13 mouse cellular contexts compared by ENCODE assay signal in genomic region chr11:43563654-43564244, GRCm38 (mm10). TPM values are rescaled to one million over a fixed set of nuclear protein-coding genes. Genes with fewer than 3 reads are reported as not detected.
DNase-seq lines count a peak whose midpoint lies in the region; ATAC-seq and TF ChIP-seq lines count a peak whose summit lies in the region.
"Had no signal": no experiment of that assay in that cellular context is flagged by ENCODE, and none has a peak within 500 bp of the region (broad histone marks: within the 10 kb centered on the region; RNA-seq: fewer than 3 reads in every experiment).

No protein-coding gene starts in this region.

- WGBS in heart, embryonic 12.5 days, result 58% methylated on average over 10 of the region's 10 CpGs
- WGBS in lung, embryonic 16.5 days, result 44% methylated on average over 10 of the region's 10 CpGs
- WGBS in limb, embryonic 13.5 days, result 58% methylated on average over 10 of the region's 10 CpGs
- WGBS in stomach, postnatal 0 days, result 43% methylated on average over 10 of the region's 10 CpGs

- no peaks in the 10 kb centered on the region for H3K27me3 ChIP-seq in heart, embryonic 12.5 days (replicated peaks)
- H3K27me3 ChIP-seq in lung, embryonic 16.5 days (ENCODE audit: control insufficient read depth, insufficient read depth, low read depth, low read length), result no peaks in the 10 kb centered on the region
- no peaks in the 10 kb centered on the region for H3K27me3 ChIP-seq in limb, embryonic 13.5 days
- H3K27me3 ChIP-seq in stomach, postnatal 0 days (ENCODE audit: control insufficient read depth, insufficient read depth, low read length), result no peaks in the 10 kb centered on the region

- H3K4me1 ChIP-seq in heart, embryonic 12.5 days (replicated peaks), result peaks cover 83% of the 10 kb centered on the region
- H3K4me1 ChIP-seq in lung, embryonic 16.5 days (replicated peaks; ENCODE audit: control insufficient read depth, insufficient read depth, low read length), result peaks cover 28% of the 10 kb centered on the region
- H3K4me1 ChIP-seq in limb, embryonic 13.5 days, result peaks cover 27% of the 10 kb centered on the region
- no peaks in the 10 kb centered on the region for H3K4me1 ChIP-seq in stomach, postnatal 0 days (replicated peaks; ENCODE audit: control insufficient read depth, insufficient read depth)

- H3K9me3 ChIP-seq in heart, embryonic 12.5 days (replicated peaks), result no peaks in the 10 kb centered on the region
- H3K9me3 ChIP-seq in lung, embryonic 16.5 days (ENCODE audit: control insufficient read depth, low read length), result no peaks in the 10 kb centered on the region
- H3K9me3 ChIP-seq in limb, embryonic 13.5 days, result no peaks in the 10 kb centered on the region
- H3K9me3 ChIP-seq in stomach, postnatal 0 days (ENCODE audit: control insufficient read depth, low read length), result no peaks in the 10 kb centered on the region
- H3K9me3 ChIP-seq: G1E had no signal

- no peak overlapping the region for H3K4me2 ChIP-seq in heart, embryonic 12.5 days
- no peak overlapping the region for H3K4me2 ChIP-seq in lung, embryonic 16.5 days (ENCODE audit: low read depth, low read length)
- no peak overlapping the region for H3K4me2 ChIP-seq in limb, embryonic 13.5 days (replicated peaks)
- H3K4me2 ChIP-seq in stomach, postnatal 0 days (replicated peaks; ENCODE audit: low read depth), result no peak overlapping the region

- H3K27ac ChIP-seq in heart, embryonic 12.5 days (ENCODE audit: poor library complexity, severe bottlenecking), result peak overlapping the region; percentile 48
- H3K27ac ChIP-seq in lung, embryonic 16.5 days (ENCODE audit: low read length), result peak overlapping the region; percentile 73
- 0 out of 2 replicates have a peak overlapping the region, but pooled peaks have one; percentile 16 for H3K27ac ChIP-seq in limb, embryonic 13.5 days
- H3K27ac ChIP-seq in stomach, postnatal 0 days (replicated peaks), result no peak overlapping the region
- H3K27ac ChIP-seq: macrophage had no signal

- no peak overlapping the region for H3K4me3 ChIP-seq in heart, embryonic 12.5 days
- H3K4me3 ChIP-seq in lung, embryonic 16.5 days (ENCODE audit: low read length), result no peak overlapping the region
- no peak overlapping the region for H3K4me3 ChIP-seq in limb, embryonic 13.5 days
- H3K4me3 ChIP-seq in stomach, postnatal 0 days (ENCODE audit: low read depth, low read length), result no peak overlapping the region

- DNase-seq in heart, adult 11 months, result no peak
- no peak for DNase-seq in lung, postnatal 25 days (ENCODE audit: low spot score)
- DNase-seq in stomach, postnatal 0 days (ENCODE audit: low spot score), result peak; percentile 53
- DNase-seq in thymus, postnatal 14 days, result no peak
- DNase-seq in urinary bladder, adult 18-20 months (ENCODE audit: low spot score in 2 of 2), result no peak
- DNase-seq: spleen, adult 18-20 months; thymus, postnatal 25 days had no signal

- no peak overlapping the region for H3K9ac ChIP-seq in heart, embryonic 12.5 days
- H3K9ac ChIP-seq in lung, embryonic 16.5 days (ENCODE audit: low read length), result no peak overlapping the region; the same call in 1 of the 2 replicates
- no peak overlapping the region for H3K9ac ChIP-seq in limb, embryonic 13.5 days
- no peak overlapping the region for H3K9ac ChIP-seq in stomach, postnatal 0 days (ENCODE audit: low read length)

- ATAC-seq in heart, embryonic 12.5 days (ENCODE audit: insufficient number of reproducible peaks, low FRiP score), result 0 out of 2 replicates have a peak, but pooled peaks have one; percentile 24
- peak; percentile 64; the same call in 1 of the 2 replicates for ATAC-seq in lung, embryonic 16.5 days (ENCODE audit: low read depth)
- 0 out of 2 replicates have a peak, but pooled peaks have one; percentile 30 for ATAC-seq in limb, embryonic 13.5 days (ENCODE audit: low FRiP score, low read depth)
- ATAC-seq in stomach, postnatal 0 days (ENCODE audit: low FRiP score, low TSS enrichment), result peak; percentile 84

- TF ChIP-seq EP300 in stomach, postnatal 0 days (optimal IDR thresholded peaks at IDR 0.05), result no peak

- H3K36me3 ChIP-seq in heart, embryonic 12.5 days, result peaks cover 12% of the 10 kb centered on the region
- peaks cover 4% of the 10 kb centered on the region; the same call in 1 of the 2 replicates for H3K36me3 ChIP-seq in lung, embryonic 16.5 days (ENCODE audit: control insufficient read depth, insufficient read depth, low read length)
- peaks cover 16% of the 10 kb centered on the region for H3K36me3 ChIP-seq in limb, embryonic 13.5 days
- no peaks in the 10 kb centered on the region for H3K36me3 ChIP-seq in stomach, postnatal 0 days (ENCODE audit: control insufficient read depth, insufficient read depth, low read length)
- H3K36me3 ChIP-seq: G1E had no signal

- no peak for TF ChIP-seq CTCF in stomach, postnatal 0 days (IDR thresholded peaks at IDR 0.05; ENCODE audit: low read depth)

RNA-seq across cellular contexts. Expression of gene 4933415A04Rik, which starts 23.1 kb away (rescaled TPM):
- polyA plus RNA-seq in heart, embryonic 12.5 days (2016; fragmentation: Nextera tagmentation; extraction: Ambion mirVana), result 4.6 and 5.6 TPM in 2 replicates
- 5.1 and 6.1 TPM in 2 replicates for polyA plus RNA-seq in lung, embryonic 16.5 days (2015; fragmentation: Nextera tagmentation; extraction: Ambion mirVana)
- 4.7 and 5.2 TPM in 2 replicates for polyA plus RNA-seq in limb, embryonic 13.5 days (2015; fragmentation: Nextera tagmentation; extraction: Ambion mirVana)
- 2.4 TPM in 2 replicates for polyA plus RNA-seq in stomach, postnatal 0 days (2015; fragmentation: Nextera tagmentation; extraction: Ambion mirVana)
- polyA plus RNA-seq: G1E, macrophage had no signal

RNA-seq across cellular contexts. Expression of gene Ccnjl, which starts 35.2 kb away (rescaled TPM):
- 18.9 and 22.9 TPM in 2 replicates for polyA plus RNA-seq in heart, embryonic 12.5 days (2016; fragmentation: Nextera tagmentation; extraction: Ambion mirVana)
- 19.6 and 20.0 TPM in 2 replicates for polyA plus RNA-seq in lung, embryonic 16.5 days (2015; fragmentation: Nextera tagmentation; extraction: Ambion mirVana)
- 12.9 and 14.4 TPM in 2 replicates for polyA plus RNA-seq in limb, embryonic 13.5 days (2015; fragmentation: Nextera tagmentation; extraction: Ambion mirVana)
- 5.2 and 5.5 TPM in 2 replicates for polyA plus RNA-seq in stomach, postnatal 0 days (2015; fragmentation: Nextera tagmentation; extraction: Ambion mirVana)
- polyA plus RNA-seq: G1E had no signal

RNA-seq across cellular contexts. Expression of gene Fabp6, which starts 37.6 kb away (rescaled TPM):
- polyA plus RNA-seq in heart, embryonic 12.5 days (2016; fragmentation: Nextera tagmentation; extraction: Ambion mirVana), result not detected in 2 replicates
- polyA plus RNA-seq in lung, embryonic 16.5 days (2015; fragmentation: Nextera tagmentation; extraction: Ambion mirVana), result 3.2 TPM in 1 of 2 replicates, not detected in the other
- polyA plus RNA-seq in limb, embryonic 13.5 days (2015; fragmentation: Nextera tagmentation; extraction: Ambion mirVana), result not detected in 2 replicates
- 5.9 and 7.6 TPM in 2 replicates for polyA plus RNA-seq in stomach, postnatal 0 days (2015; fragmentation: Nextera tagmentation; extraction: Ambion mirVana)
- polyA plus RNA-seq: embryonic facial prominence, embryonic 11.5 days; G1E; macrophage had no signal

Comparison
In these comparisons a context has a peak if more than half of its experiments do, and no peak if none do; other contexts are left out.
1. ATAC-seq: peak in every context shown above with its lines; median percentile 84 in stomach, postnatal 0 days; 64 in lung, embryonic 16.5 days; 30 in limb, embryonic 13.5 days; 24 in heart, embryonic 12.5 days.